Mouse (Mus musculus) megakaryocyte, embryonic 14.5 days (primary cell): Measurements from ENCODE around the gene Cdt1. TPM values are rescaled to one million over a fixed set of nuclear protein-coding genes. Genes with fewer than 3 reads are reported as not detected.
A peak's percentile ranks its signal among the peaks of the same experiment; 100 is the strongest.

Experiments used
- H3K27me3 ChIP-seq: replicated peaks from 2 replicates; pipeline ENCODE3; 2012; ENCODE audit warnings: inconsistent platforms
- H3K36me3 ChIP-seq: replicated peaks from 2 replicates; pipeline ENCODE3; 2012; ENCODE audit warnings: low read length, inconsistent platforms, mixed read lengths
- H3K4me1 ChIP-seq: 2 replicates; pipeline ENCODE4 v1.6.1; 2012; ENCODE audit warnings: inconsistent platforms
- H3K4me3 ChIP-seq: replicated peaks from 2 replicates; pipeline ENCODE3; 2012; ENCODE audit warnings: moderate library complexity, mild to moderate bottlenecking, inconsistent platforms
- H3K9me3 ChIP-seq: 2 replicates; pipeline ENCODE4 v1.6.1; 2012; ENCODE audit warnings: inconsistent platforms
- FLI1 ChIP-seq: IDR thresholded peaks from 2 replicates; pipeline ENCODE4 v1.6.1; 2012; ENCODE audit warnings: low read length, inconsistent platforms, mixed read lengths
- GATA1 ChIP-seq: IDR thresholded peaks from 3 replicates; pipeline ENCODE4 v1.6.1; 2012; ENCODE audit warnings: mixed read lengths, low read length, inconsistent platforms, borderline replicate concordance
- polyA plus RNA-seq: library from polyadenylated mRNA; stranded (reverse); fragments of >175 nt; gene quantifications from 2 replicates; pipeline ENCODE4 v1.2.3, GENCODE M21; 2012; ENCODE audit warnings: low replicate concordance; ENCODE audit not compliant: insufficient read depth

The Cdt1 gene
- polyA plus RNA-seq, 1 experiment = 68.9 TPM

DNA sequence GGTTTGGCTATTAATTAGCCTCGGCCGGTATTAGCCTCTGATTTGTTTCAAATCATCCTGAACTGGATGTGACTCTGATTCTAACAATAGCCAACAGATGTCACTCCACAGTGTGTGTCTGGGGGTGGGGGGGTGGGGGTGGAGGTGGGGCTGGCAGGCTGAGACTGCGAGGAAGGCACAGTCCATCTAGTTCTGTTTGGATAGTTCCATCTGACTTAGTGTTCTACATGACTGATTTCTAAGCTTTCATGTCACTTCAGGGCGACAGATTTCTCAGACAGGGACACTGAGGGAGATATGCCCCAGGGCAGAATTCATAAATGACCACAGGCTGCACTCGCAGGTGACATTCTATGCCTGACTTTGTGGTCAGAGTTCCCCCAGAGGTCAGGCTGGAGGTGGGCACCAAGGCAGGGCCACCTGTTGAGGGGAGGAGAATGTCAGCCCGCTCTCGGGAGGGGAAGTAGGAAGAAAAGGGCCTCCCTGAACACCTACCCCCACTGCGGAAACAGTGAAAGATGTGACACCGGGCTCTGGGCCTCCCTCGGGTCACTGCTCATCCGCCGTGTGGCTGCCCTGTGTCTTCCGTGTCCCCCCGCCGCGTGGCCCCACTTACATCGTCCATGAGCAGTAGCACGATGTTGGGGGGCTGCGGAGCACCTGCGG is 42.9 kb downstream of the Cdt1 start:
- TF ChIP-seq FLI1 = no peak
- no peak for TF ChIP-seq GATA1
- Histone ChIP-seq H3K36me3 (peaks cover 30% of the 10 kb centered on the region), H3K4me1 (peaks cover 44% of the 10 kb centered on the region), H3K27me3 (no peaks in the 10 kb centered on the region), H3K9me3 (no peaks in the 10 kb centered on the region), H3K4me3 (peak overlapping the region; percentile 98)

DNA sequence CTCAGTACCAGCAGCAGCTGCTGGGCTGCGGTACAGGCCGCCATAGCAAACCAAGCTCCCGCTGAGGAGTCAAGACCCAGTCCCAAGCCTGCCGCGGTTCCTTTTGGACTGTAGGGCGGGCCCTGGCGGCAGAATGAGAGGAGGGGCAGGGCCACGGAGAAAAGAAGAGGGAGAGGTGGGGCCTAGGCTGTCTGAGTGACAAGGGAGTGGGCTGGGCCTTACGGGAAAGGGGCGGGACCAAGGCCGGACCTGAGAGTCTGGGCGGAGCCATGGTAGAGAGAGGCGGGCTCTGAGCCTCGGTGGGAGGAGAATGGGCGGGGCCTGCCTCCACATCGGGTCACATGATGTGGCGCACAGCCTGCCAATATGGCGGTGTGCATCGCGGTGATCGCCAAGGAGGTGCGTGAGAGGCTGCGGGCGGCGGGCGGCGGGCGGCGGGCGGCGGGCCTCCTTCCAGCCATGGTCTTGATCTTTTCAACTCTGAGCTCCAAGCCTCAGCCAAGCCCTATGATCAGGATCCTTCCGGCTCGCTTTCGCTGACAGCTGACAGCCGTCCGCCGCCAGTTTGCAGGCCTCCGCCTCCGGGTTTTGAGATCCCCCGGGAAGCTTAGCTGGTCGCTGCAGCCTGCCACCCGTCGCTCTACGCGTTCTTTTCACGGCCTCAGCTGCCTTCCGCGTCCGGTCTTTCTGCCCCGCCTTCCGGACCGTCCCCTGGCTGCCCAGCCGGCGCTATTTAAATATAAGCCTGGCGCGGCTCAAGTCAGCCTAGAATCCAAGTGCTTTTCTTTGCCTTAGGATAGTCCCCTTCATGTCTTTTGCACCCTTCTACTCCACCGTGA is 43.7 kb downstream of the Cdt1 start, which contains the start of the genes Galns and Trappc2l:
Gene Galns (minus strand): TSS at position 169 of the 839 bp plus-strand sequence.
Gene Trappc2l (plus strand): TSS at position 346 of the 839 bp plus-strand sequence.
- Histone ChIP-seq H3K9me3 (no peaks in the 10 kb centered on the region), H3K36me3 (peaks cover 37% of the 10 kb centered on the region), H3K27me3 (no peaks in the 10 kb centered on the region), H3K4me1 (peaks cover 45% of the 10 kb centered on the region), H3K4me3 (peak within 1 kb of the TSS; percentile 98)
- TF ChIP-seq FLI1 = no peak
- TF ChIP-seq GATA1 = no peak

DNA sequence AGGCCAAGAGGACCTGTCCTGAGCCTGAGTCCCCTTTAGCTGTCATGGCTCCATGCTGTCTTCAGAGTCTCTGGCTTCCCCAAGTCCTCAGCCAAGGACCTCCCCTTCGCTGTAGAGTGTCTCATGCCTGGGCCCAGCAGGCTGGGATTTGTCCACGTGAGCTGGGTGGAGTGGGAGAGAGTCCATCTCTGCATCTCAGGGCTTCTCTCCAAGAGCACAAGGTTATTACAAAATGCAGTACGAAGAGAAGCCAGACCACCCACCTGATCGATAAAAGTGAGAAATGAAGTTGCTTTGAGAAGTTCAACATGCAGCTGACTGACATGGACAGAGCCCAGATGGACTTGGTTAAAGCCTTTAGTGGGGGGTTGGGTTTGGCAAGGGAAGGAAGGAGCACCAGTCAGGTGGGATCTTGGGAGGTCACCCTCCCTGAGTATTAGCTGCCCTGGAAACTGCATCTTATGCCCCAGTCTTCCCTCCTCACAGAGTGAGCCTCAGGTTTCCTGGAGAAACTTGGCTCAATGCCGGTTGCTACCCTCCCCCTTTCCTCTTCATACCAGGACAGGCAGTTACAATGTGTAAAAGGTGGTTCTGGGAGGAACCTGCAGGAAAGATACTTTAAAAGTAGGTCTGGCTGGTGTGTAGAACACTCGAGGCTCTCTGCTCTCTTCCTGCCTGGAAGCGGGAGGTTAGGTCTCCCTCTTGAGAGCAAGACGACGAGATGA is 48.5 kb downstream of the Cdt1 start:
- no peak for TF ChIP-seq GATA1
- no peak for TF ChIP-seq FLI1
- H3K4me1 ChIP-seq = peaks cover 52% of the 10 kb centered on the region
- H3K36me3 ChIP-seq = peaks cover 39% of the 10 kb centered on the region
- peaks cover 3% of the 10 kb centered on the region for H3K27me3 ChIP-seq
- H3K4me3 ChIP-seq = no peak overlapping the region
- H3K9me3 ChIP-seq = no peaks in the 10 kb centered on the region

DNA sequence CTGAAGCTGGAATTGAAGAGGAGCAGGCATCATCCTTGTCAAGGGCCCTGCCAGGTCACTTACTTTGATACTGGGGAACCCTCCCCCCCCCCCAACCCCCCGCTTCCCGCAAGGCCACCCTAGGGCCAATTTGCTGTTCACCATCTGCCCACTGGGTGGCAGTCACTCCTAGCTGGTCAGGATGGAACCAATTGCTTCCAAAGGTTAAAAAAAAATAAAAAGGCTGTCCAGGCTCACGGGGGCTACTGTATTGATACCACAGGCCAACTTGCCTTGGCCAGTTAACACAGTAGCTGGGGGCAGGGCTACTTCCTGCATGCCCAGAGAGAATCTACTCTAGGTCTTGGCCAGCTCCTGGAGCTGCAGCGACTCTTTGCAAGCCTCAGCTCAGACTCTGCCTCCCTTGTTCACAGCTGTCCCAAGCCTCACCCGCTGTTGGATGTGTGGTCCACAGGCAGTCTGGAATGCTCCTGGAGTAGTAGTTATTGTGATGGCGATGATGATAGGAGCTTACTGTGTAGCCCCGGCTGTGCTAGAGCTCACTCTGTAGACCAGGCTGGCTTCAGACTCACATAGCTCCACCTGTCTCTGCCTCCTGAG is 50.2 kb downstream of the Cdt1 start:
- peaks cover 12% of the 10 kb centered on the region for H3K27me3 ChIP-seq
- H3K4me1 ChIP-seq = peaks cover 43% of the 10 kb centered on the region
- no peaks in the 10 kb centered on the region for H3K9me3 ChIP-seq
- no peak overlapping the region for H3K4me3 ChIP-seq
- peaks cover 35% of the 10 kb centered on the region for H3K36me3 ChIP-seq
- TF ChIP-seq FLI1 = no peak
- no peak for TF ChIP-seq GATA1

DNA sequence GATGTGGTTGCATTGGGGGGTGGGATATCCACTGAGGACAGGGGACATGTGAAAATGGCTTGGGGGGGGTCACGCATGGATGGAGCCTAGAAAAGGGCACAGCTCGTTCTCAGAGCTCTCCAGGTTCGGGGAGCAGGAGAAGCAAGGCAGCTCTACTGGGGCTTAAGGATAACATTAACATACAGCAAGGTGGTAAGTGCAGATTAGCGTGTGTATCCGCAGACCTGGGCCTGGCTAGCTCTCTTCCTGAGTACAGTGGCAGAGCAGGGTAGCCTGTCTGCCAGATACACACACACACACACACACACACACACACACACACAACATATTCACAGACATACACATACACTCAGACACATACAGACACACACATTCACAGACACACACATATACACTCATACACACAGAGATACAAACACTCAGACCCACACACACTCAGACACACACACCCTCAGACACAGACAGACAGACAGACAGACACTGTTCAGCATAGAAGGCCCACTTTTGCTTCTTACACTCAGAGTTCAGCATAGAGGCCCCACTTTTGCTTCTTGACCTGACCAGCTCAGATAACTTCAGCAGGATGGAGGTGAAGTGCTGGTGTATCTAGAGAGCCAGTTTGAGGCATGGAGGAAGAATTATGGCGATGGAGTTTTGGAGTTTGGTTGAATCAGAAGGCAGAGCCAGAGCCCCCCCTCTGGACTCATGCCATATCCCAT is 51.0 kb downstream of the Cdt1 start:
- TF ChIP-seq GATA1 = no peak
- no peak for TF ChIP-seq FLI1
- peaks cover 12% of the 10 kb centered on the region for H3K27me3 ChIP-seq
- peaks cover 27% of the 10 kb centered on the region for H3K36me3 ChIP-seq
- no peak overlapping the region for H3K4me3 ChIP-seq
- no peaks in the 10 kb centered on the region for H3K9me3 ChIP-seq
- H3K4me1 ChIP-seq = peaks cover 40% of the 10 kb centered on the region

DNA sequence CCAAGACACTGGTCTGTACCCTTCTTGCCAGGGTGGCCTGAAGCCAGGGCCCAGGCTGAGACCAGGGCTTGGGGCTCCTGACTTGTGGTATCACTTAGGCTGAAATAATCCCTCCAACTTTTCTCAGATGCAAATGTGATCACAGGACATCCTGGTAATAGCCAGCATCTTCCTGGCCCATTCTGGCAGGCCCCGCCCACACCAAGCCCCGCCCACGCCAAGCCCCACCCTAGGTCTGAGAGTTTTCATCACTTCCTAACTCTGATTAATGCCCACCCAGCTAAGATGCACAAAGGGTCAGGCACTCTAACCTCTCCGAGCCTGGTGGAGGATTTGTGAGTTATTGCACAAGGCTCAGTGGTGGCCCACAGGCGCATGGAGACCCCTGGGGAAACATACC is 52.6 kb downstream of the Cdt1 start:
- Histone ChIP-seq H3K4me1 (peaks cover 54% of the 10 kb centered on the region), H3K4me3 (no peak overlapping the region)

DNA sequence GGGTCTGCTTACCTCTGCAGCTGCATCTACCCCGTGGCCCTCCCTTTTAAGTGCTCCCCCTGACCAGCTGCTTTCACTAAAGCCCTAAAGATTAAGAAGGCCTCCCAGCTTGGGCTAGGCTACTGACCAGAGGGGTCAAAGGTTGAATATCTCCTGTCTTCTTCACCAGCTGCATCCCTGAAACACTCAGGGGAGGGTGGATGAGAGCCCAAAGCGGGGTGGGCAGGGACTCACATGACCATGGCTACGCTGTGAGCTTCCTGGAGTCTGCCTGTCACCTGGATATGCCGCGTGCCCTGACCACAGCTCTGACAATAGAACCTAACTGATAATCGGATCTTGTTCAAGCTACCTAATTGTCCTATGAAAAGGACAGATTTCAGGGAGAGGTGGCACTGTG is 54.9 kb downstream of the Cdt1 start, which contains the start of gene Pabpn1l:
Gene Pabpn1l (minus strand): TSS at position 13 of the 400 bp plus-strand sequence.
- Histone ChIP-seq H3K4me1 (peaks cover 66% of the 10 kb centered on the region), H3K9me3 (no peaks in the 10 kb centered on the region), H3K36me3 (peaks cover 29% of the 10 kb centered on the region), H3K27me3 (peaks cover 12% of the 10 kb centered on the region), H3K4me3 (no peak within 1 kb of the TSS)
- no peak for TF ChIP-seq FLI1
- no peak for TF ChIP-seq GATA1

More for the DNA sequence above, 52.6 kb downstream of the Cdt1 start:
- Histone ChIP-seq H3K9me3 (no peaks in the 10 kb centered on the region), H3K36me3 (peaks cover 23% of the 10 kb centered on the region), H3K27me3 (peaks cover 12% of the 10 kb centered on the region)
- no peak for TF ChIP-seq FLI1
- no peak for TF ChIP-seq GATA1

Other genes starting within 250 kb of the Cdt1 start
- 1.8 TPM in 1 of 2 replicates, not detected in the other for gene Trhr2, start 207.3 kb upstream of the Cdt1 start, polyA plus RNA-seq
- gene Zc3h18, start 191.4 kb upstream of the Cdt1 start, polyA plus RNA-seq = 80.4 and 130 TPM in 2 replicates
- gene Il17c, start 146.0 kb upstream of the Cdt1 start, polyA plus RNA-seq = 0.68 TPM in 1 of 2 replicates, not detected in the other
- 3,699 and 12,582 TPM in 2 replicates for gene Cyba, start 135.1 kb upstream of the Cdt1 start, polyA plus RNA-seq
- 66.0 and 142 TPM in 2 replicates for gene Mvd, start 124.6 kb upstream of the Cdt1 start, polyA plus RNA-seq
- 2.8 and 8.0 TPM in 2 replicates for gene Snai3, start 107.3 kb upstream of the Cdt1 start, polyA plus RNA-seq
- 86.9 and 219 TPM in 2 replicates for gene Rnf166, start 92.0 kb upstream of the Cdt1 start, polyA plus RNA-seq
- gene Ctu2, start 91.9 kb upstream of the Cdt1 start, polyA plus RNA-seq = 40.5 and 70.3 TPM in 2 replicates
- gene Piezo1, start 16.7 kb upstream of the Cdt1 start, polyA plus RNA-seq = 25.0 and 60.9 TPM in 2 replicates
- 257 and 338 TPM in 2 replicates for gene Aprt, start 8.9 kb downstream of the Cdt1 start, polyA plus RNA-seq
- 12.6 and 15.3 TPM in 2 replicates for gene Galns, start 43.4 kb downstream of the Cdt1 start, polyA plus RNA-seq
- gene Trappc2l, start 43.6 kb downstream of the Cdt1 start, polyA plus RNA-seq = 2.2 TPM in 1 of 2 replicates, not detected in the other
- 0.25 TPM in 1 of 2 replicates, not detected in the other for gene Pabpn1l, start 54.7 kb downstream of the Cdt1 start, polyA plus RNA-seq
- gene Cbfa2t3, start 131.1 kb downstream of the Cdt1 start, polyA plus RNA-seq = 54.9 and 189 TPM in 2 replicates
- 9.9 and 23.1 TPM in 2 replicates for gene Acsf3, start 207.5 kb downstream of the Cdt1 start, polyA plus RNA-seq